Mouse (Mus musculus): ENCODE measurements around the gene Adar.
"Not testable (repeated sequence)": the region's sequence is repeated elsewhere in the genome, so short reads cannot be mapped to it uniquely, and the experiment has no call there.

Gene Adar

GRCm38 (mm10) chr3:89794616-89795015 lies 79.8 kb downstream of the Adar start:
- no peak for DNase-seq (ENCODE audit: low spot score in 2 of 2)

- no peak for DNase-seq (ENCODE audit: low spot score in 2 of 2)
Observed at GRCm38 (mm10) chr3:89795746-89796145, 80.9 kb downstream of the Adar start.

- DNase-seq (ENCODE audit: low spot score in 2 of 2): no peak
Observed at GRCm38 (mm10) chr3:89796358-89796757, 81.5 kb downstream of the Adar start.

GRCm38 (mm10) chr3:89798518-89798917 lies 83.7 kb downstream of the Adar start:
- no peak for DNase-seq (ENCODE audit: low spot score in 2 of 2)

GRCm38 (mm10) chr3:89799476-89799875 lies 84.7 kb downstream of the Adar start:
- DNase-seq (ENCODE audit: low spot score in 2 of 2): no peak

GRCm38 (mm10) chr3:89800078-89800477 lies 85.3 kb downstream of the Adar start:
- not testable (repeated sequence) for DNase-seq (ENCODE audit: low spot score in 2 of 2)

- DNase-seq (ENCODE audit: low spot score in 2 of 2): no peak
Observed at GRCm38 (mm10) chr3:89800774-89801506, 86.1 kb downstream of the Adar start.

- DNase-seq (ENCODE audit: low spot score in 2 of 2): no peak
Observed at GRCm38 (mm10) chr3:89801507-89801847, 86.7 kb downstream of the Adar start.

GRCm38 (mm10) chr3:89802876-89803275 lies 88.1 kb downstream of the Adar start:
- DNase-seq (ENCODE audit: low spot score in 2 of 2): no peak
